Mouse (Mus musculus) lung, postnatal 0 days (tissue): ENCODE results near the gene Tnni3k. TPM values are rescaled to one million over a fixed set of nuclear protein-coding genes. Genes with fewer than 3 reads are reported as not detected.
"Not testable (repeated sequence)": the region's sequence is repeated elsewhere in the genome, so short reads cannot be mapped to it uniquely, and the experiment has no call there.

Source experiments
- ATAC-seq: fragments of 200-750 bp; cut with Nextera tagmentation; 2 replicates; pipeline ENCODE4 v1.8.0; 2017; ENCODE audit warnings: moderate library complexity
- DNase-seq: peaks from one replicate; pipeline ENCODE4 v3.0.0-alpha.2; 2016; ENCODE audit warnings: low spot score
- H3K27ac ChIP-seq: fragments of 300-500 bp; sonication (generic); 2 replicates; pipeline ENCODE4 v1.5.1; 2014; ENCODE audit warnings: antibody characterized with exemption, mild to moderate bottlenecking, low read length, mixed read lengths
- H3K27me3 ChIP-seq: fragments of 300-500 bp; sonication (generic); replicated peaks from 2 replicates; pipeline ENCODE4 v1.6.1; 2014; ENCODE audit warnings: low read length, mixed read lengths; ENCODE audit not compliant: insufficient read depth
- H3K36me3 ChIP-seq: fragments of 300-500 bp; sonication (generic); 2 replicates; pipeline ENCODE4 v1.6.1; 2014; ENCODE audit warnings: low read length, mixed read lengths; ENCODE audit not compliant: insufficient read depth
- H3K4me1 ChIP-seq: fragments of 300-500 bp; sonication (generic); 2 replicates; pipeline ENCODE4 v1.6.1; 2014; ENCODE audit warnings: antibody characterized with exemption, low read depth, low read length, mixed read lengths; ENCODE audit not compliant: insufficient read depth
- H3K4me2 ChIP-seq: fragments of 300-500 bp; sonication (generic); replicated peaks from 2 replicates; pipeline ENCODE4 v1.6.1; 2014; ENCODE audit warnings: low read depth, mild to moderate bottlenecking, low read length, moderate library complexity, mixed read lengths
- H3K4me3 ChIP-seq: fragments of 300-500 bp; sonication (generic); 2 replicates; pipeline ENCODE4 v1.5.1; 2014; ENCODE audit warnings: low read depth, low read length
- H3K9ac ChIP-seq: fragments of 300-500 bp; sonication (generic); replicated peaks from 2 replicates; pipeline ENCODE4 v1.6.1; 2014; ENCODE audit warnings: low read depth, mild to moderate bottlenecking
- H3K9me3 ChIP-seq: fragments of 300-500 bp; sonication (generic); 2 replicates; pipeline ENCODE4 v1.6.1; 2016; ENCODE audit warnings: low read length, mixed read lengths
- CTCF ChIP-seq: IDR thresholded peaks from 2 replicates; pipeline ENCODE4 v1.5.1; 2016; ENCODE audit warnings: antibody characterized with exemption, mild to moderate bottlenecking
- EP300 ChIP-seq: IDR thresholded peaks from 2 replicates; pipeline ENCODE4 v1.6.1; 2016; ENCODE audit warnings: antibody characterized with exemption, mild to moderate bottlenecking, control low read depth
- WGBS: fragments of 180-500 bp; shearing (Covaris S2); extraction: QIAGEN DNeasy Blood & Tissue Kit; methylation state at CpG from one replicate; pipeline ENCODE4 v1.1.7; 2014; 5-methylcytosine and 5-hydroxymethylcytosine counted together
- polyA plus RNA-seq: library from polyadenylated mRNA; unstranded; fragments of >200 nt; fragmentation: Nextera tagmentation; extraction: Ambion mirVana; gene quantifications from 2 replicates; pipeline ENCODE4 v1.2.1, GENCODE M21; 2015

Tnni3k gene
- polyA plus RNA-seq, 1 experiment from 2014 or later = 0.75 TPM

GRCm38 (mm10) chr3:154825739-154826138 is 229.5 kb downstream of the Tnni3k start:
- no peaks in the 10 kb centered on the region for H3K36me3 ChIP-seq
- no peak overlapping the region for H3K9ac ChIP-seq
- no peak overlapping the region for H3K4me2 ChIP-seq
- H3K9me3 ChIP-seq = no peaks in the 10 kb centered on the region
- TF ChIP-seq CTCF (no peak), EP300 (no peak)
- DNase-seq = no peak
- WGBS = 70% methylated on average over 3 of the region's 3 CpGs
- ATAC-seq = no peak
- no peak overlapping the region for H3K4me3 ChIP-seq
- no peaks in the 10 kb centered on the region for H3K27me3 ChIP-seq
- no peak overlapping the region for H3K27ac ChIP-seq
- H3K4me1 ChIP-seq = no peaks in the 10 kb centered on the region

- Histone ChIP-seq H3K4me2 (no peak overlapping the region), H3K9ac (no peak overlapping the region), H3K27me3 (no peaks in the 10 kb centered on the region), H3K4me1 (no peaks in the 10 kb centered on the region), H3K4me3 (no peak overlapping the region), H3K27ac (no peak overlapping the region), H3K36me3 (no peaks in the 10 kb centered on the region), H3K9me3 (no peaks in the 10 kb centered on the region)
- ATAC-seq (no peak), DNase-seq (no peak)
- TF ChIP-seq EP300 (no peak), CTCF (no peak)
- WGBS = 74% methylated on average over 4 of the region's 4 CpGs
These were observed 230.5 kb downstream of the Tnni3k start for GRCm38 (mm10) chr3:154824713-154825112.

- H3K27me3 ChIP-seq, H3K36me3 ChIP-seq, ATAC-seq, H3K27ac ChIP-seq, H3K9me3 ChIP-seq, H3K4me1 ChIP-seq, H3K4me2 ChIP-seq, H3K4me3 ChIP-seq, H3K9ac ChIP-seq: not testable (repeated sequence)
- WGBS = 6% methylated on average over 5 of the region's 5 CpGs
- peak; percentile 49 for DNase-seq
These were observed 235.5 kb downstream of the Tnni3k start for GRCm38 (mm10) chr3:154819684-154820083.

GRCm38 (mm10) chr3:154817732-154818131 is 237.5 kb downstream of the Tnni3k start:
- no peak overlapping the region for H3K4me2 ChIP-seq
- no peak overlapping the region for H3K4me3 ChIP-seq
- ATAC-seq (no peak), DNase-seq (peak; percentile 13)
- H3K27me3 ChIP-seq = no peaks in the 10 kb centered on the region
- no peaks in the 10 kb centered on the region for H3K36me3 ChIP-seq
- H3K27ac ChIP-seq = no peak overlapping the region
- no peaks in the 10 kb centered on the region for H3K9me3 ChIP-seq
- no peaks in the 10 kb centered on the region for H3K4me1 ChIP-seq
- no peak overlapping the region for H3K9ac ChIP-seq
- TF ChIP-seq CTCF (peak; percentile 83), EP300 (no peak)
- 3% methylated on average over 7 of the region's 7 CpGs for WGBS

- H3K4me1 ChIP-seq = no peaks in the 10 kb centered on the region
- H3K36me3 ChIP-seq = no peaks in the 10 kb centered on the region
- ATAC-seq = peak; percentile 72
- 42% methylated on average over 19 of the region's 19 CpGs for WGBS
- H3K9me3 ChIP-seq = no peaks in the 10 kb centered on the region
- TF ChIP-seq EP300 (no peak), CTCF (no peak)
- no peak overlapping the region for H3K9ac ChIP-seq
- H3K27me3 ChIP-seq = no peaks in the 10 kb centered on the region
- DNase-seq = peak; percentile 44
- no peak overlapping the region for H3K4me2 ChIP-seq
- no peak overlapping the region for H3K27ac ChIP-seq
- H3K4me3 ChIP-seq = no peak overlapping the region
These were observed 238.2 kb downstream of the Tnni3k start for GRCm38 (mm10) chr3:154816801-154817625.

GRCm38 (mm10) chr3:154816231-154816630 is 239.0 kb downstream of the Tnni3k start:
- Histone ChIP-seq H3K4me2 (no peak overlapping the region), H3K9ac (no peak overlapping the region), H3K4me1 (no peaks in the 10 kb centered on the region), H3K27ac (no peak overlapping the region), H3K27me3 (no peaks in the 10 kb centered on the region), H3K9me3 (no peaks in the 10 kb centered on the region), H3K36me3 (no peaks in the 10 kb centered on the region), H3K4me3 (no peak overlapping the region)
- no peak for DNase-seq
- 54% methylated on average over 3 of the region's 3 CpGs for WGBS
- ATAC-seq = no peak
- no peak for TF ChIP-seq EP300
- no peak for TF ChIP-seq CTCF
